Mouse (Mus musculus): ENCODE measurements around the gene Map1b.

DNA sequence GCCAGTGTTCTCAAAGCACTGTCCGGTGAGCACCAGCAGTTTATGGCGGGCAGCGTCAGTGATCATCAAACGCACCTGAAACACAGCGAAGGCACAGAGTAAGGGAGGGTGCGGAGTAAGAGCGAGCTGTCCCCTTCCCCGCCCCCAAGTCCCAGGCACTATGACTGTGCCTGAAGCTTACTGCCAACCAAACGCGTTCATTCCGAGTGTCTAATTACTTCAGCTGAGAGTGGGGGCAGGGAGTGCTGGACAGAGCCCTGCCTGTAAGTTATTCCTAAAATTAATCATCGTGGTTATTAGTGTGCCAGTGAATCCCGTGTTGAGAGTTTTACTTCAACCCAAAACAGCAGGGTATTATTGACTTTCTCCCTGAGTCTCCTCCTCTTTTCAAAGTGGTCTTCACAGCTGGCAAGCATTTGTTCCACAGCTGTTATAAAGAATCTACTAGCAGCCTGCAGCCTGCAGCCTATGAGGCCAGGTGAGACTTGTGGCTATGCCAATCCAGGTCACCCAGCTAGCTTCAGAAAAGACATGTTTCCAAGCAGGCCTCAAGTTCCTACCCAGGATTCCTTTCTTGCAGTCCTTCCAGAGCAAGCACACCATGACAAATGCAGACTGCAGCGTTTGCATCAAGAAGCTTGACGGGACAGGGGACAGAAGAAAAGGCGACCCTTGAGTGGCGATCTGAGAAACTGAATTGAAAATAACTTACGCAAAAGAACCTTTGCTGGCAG, 74.5 kb downstream of the Map1b start:
- no peak for TF ChIP-seq CTCF (IDR thresholded peaks at IDR 0.05; ENCODE audit: borderline replicate concordance, insufficient read depth, low read length)
- no peak for TF ChIP-seq POLR2A (IDR thresholded peaks at IDR 0.05; ENCODE audit: low read depth, low read length)

All from embryonic fibroblast, embryonic 13.5 days (primary cell).